Mouse (Mus musculus): ENCODE measurements around the gene Olfr139. TPM values are rescaled to one million over a fixed set of nuclear protein-coding genes. Genes with fewer than 3 reads are reported as not detected.

Gene Olfr139
- not detected for total RNA-seq (2021)
- long read RNA-seq, experiment 1 = 0 reads
- long read RNA-seq, experiment 2 = 0 reads

DNA sequence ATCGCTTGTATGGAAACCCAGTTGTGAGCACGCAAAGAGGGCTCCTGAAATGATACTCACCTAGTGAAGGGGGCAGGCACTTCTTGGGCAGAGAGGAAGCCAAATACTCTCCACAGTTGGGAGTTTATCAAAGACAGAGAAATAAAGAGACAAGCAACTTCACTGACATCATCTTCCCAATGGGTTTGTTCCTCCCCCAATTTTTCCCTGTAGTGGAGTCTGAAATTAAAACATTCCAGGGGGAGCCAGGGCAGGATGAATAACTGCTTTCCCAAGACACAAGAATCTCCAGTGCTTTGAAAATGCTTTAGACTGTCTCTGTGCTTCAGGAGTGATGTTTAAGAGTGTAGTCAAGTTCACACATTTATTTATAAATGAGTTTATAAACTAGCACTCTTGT is at the start of gene Olfr139, which contains the start of gene Olfr399:
Gene Olfr139 (minus strand): TSS at position 101 of the 400 bp plus-strand sequence.
Gene Olfr399 (minus strand): TSS at position 165 of the 400 bp plus-strand sequence.
- no peak for DNase-seq
- intact Hi-C loops (cut with DNase I) = no loop called here

DNA sequence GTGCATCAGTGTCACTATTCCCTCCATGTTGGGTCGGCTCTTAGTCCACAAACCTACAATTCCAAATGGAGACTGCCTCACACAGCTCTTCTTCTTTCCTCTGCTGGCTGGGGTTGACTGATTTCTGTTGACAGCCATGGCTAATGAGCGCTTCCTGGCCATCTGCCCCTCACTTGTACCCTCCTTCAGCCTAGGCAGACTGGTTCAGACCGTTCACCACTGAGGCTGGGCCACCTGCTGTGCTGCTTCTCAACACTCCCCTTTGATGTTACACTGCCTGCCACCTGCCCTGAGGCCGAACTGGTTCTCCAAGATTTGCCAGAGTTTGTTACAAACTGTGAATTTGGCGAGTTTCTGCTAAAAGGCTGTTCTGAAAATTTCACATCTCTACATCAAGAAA is 48.7 kb upstream of the Olfr139 start:
- intact Hi-C loops (cut with DNase I) = no loop called here
- no peak for DNase-seq

DNA sequence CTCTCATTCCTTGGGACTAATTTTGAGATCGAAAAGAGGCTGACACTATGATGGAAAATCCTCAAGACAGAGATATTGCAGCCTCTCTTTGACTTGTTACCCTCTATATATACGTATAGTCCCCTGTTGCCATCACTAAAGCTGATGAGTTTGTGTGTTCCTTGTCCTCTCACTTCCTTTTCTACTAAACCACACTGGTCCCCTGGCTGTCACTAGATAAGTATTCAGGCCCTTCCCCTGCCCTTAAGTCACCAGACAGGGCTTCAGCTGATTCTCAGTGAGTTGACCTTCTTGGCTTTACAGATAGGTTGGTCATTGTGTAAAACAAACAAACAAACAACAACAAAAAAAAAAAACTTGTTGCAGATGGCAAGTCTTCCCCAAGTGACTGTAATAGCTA is 45.2 kb upstream of the Olfr139 start:
- intact Hi-C loops (cut with DNase I) = no loop called here
- DNase-seq = no peak

DNA sequence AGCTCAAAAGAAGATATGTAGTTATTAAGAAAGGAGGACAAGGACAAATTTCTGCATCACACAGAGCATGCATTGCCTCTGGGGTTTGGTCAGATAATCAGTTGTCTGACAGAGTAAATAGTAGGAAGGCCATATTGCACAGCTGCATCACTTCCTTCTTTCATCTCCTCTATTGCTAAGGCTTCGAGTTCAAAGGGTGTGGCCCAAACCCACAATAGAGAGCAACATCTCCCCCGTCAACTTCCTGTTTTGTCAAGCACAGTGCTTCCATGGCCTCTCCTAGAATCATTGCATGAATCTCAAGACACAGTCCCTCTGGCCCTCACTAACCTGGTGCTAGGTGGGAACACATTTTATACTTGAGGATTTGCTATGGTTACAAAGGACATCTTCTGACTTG is 44.4 kb upstream of the Olfr139 start:
- DNase-seq = no peak
- intact Hi-C loops (cut with DNase I) = no loop called here

DNA sequence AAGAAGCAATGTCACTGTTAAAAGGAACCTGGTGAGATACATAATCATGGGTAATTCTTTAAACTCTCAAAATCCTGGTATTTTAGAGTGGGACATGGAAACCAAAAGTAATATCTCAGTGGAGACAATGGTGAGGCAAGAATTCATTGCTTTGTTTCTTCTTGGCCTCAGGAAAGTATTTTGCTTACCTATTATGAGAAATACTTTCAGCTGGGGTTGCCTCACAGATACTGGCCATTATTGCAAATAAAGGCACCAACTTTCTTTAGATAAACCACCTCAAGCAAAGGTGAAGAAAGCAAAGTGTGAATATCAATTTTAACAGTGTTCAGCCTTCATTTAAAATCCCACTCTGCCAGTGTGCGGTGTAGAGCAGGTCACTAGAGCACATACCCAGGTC is 13.3 kb upstream of the Olfr139 start, which contains the start of gene Zfp616:
Gene Zfp616 (plus strand): TSS at position 301 of the 400 bp plus-strand sequence.
- no peak for DNase-seq
- intact Hi-C loops (cut with DNase I) = no loop called here

DNA sequence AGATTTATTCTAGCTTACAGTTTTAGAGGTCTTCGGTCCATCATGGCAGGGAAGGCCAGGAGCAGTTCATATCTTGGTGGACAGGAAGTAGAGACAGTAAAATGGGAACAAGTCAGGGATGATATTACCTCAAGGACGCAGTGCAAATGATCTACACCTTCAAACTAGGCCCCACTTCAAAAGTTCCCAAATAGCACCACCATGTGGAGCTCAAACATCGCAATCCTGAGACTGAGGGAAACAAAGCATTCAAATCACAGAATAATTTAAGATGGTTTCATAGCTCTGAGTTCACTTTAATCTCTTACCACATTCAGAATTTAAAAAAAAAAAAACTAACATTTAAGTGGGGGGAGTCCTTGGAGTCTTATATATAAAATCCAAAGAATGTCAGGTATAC is 5.0 kb downstream of the Olfr139 start:
- intact Hi-C loops (cut with DNase I) = no loop called here
- no peak for DNase-seq

Other genes starting within 250 kb of the Olfr139 start
- not detected for gene Olfr392, start 239.5 kb downstream of the Olfr139 start, total RNA-seq (2021)
- gene Olfr393, start 205.1 kb downstream of the Olfr139 start, total RNA-seq (2021) = not detected
- gene Olfr394, start 165.8 kb downstream of the Olfr139 start, total RNA-seq (2021) = not detected
- gene Olfr395, start 147.3 kb downstream of the Olfr139 start, total RNA-seq (2021) = not detected
- not detected for gene Olfr23, start 119.9 kb downstream of the Olfr139 start, total RNA-seq (2021)
- gene Olfr397, start 95.7 kb downstream of the Olfr139 start, total RNA-seq (2021) = not detected
- not detected for gene Olfr398, start 66.1 kb downstream of the Olfr139 start, total RNA-seq (2021)
- not detected for gene Olfr399, start 64 bp upstream of the Olfr139 start, total RNA-seq (2021)
- not detected for gene Zfp616, start 13.4 kb upstream of the Olfr139 start, total RNA-seq (2021)
- not detected for gene Olfr401, start 57.2 kb upstream of the Olfr139 start, total RNA-seq (2021)
- not detected for gene Olfr402, start 97.0 kb upstream of the Olfr139 start, total RNA-seq (2021)
- not detected for gene Olfr403, start 129.7 kb upstream of the Olfr139 start, total RNA-seq (2021)
- gene Olfr43, start 154.8 kb upstream of the Olfr139 start, total RNA-seq (2021) = not detected
- gene Olfr406, start 203.3 kb upstream of the Olfr139 start, total RNA-seq (2021) = not detected
- not detected for gene Olfr59, start 227.2 kb upstream of the Olfr139 start, total RNA-seq (2021)